Mouse (Mus musculus) neural tube, embryonic 15.5 days (tissue): ENCODE data around the gene Lxn. TPM values are rescaled to one million over a fixed set of nuclear protein-coding genes. Genes with fewer than 3 reads are reported as not detected.

Source experiments
- ATAC-seq: fragments of 200-750 bp; cut with Nextera tagmentation; 2 replicates; pipeline ENCODE4 v1.8.0; 2017; ENCODE audit warnings: mild to moderate bottlenecking, moderate TSS enrichment, moderate library complexity; ENCODE audit not compliant: low FRiP score
- H3K27ac ChIP-seq: fragments of 300-500 bp; sonication (generic); replicated peaks from 2 replicates; pipeline ENCODE4 v1.5.1; 2015; ENCODE audit warnings: mild to moderate bottlenecking, inconsistent platforms
- H3K27me3 ChIP-seq: fragments of 300-500 bp; sonication (generic); replicated peaks from 2 replicates; pipeline ENCODE4 v1.6.1; 2015; ENCODE audit warnings: inconsistent platforms
- H3K36me3 ChIP-seq: fragments of 300-500 bp; sonication (generic); 2 replicates; pipeline ENCODE4 v1.6.1; 2015; ENCODE audit warnings: inconsistent platforms
- H3K4me1 ChIP-seq: fragments of 300-500 bp; sonication (generic); 2 replicates; pipeline ENCODE4 v1.6.1; 2015; ENCODE audit warnings: inconsistent platforms
- H3K4me2 ChIP-seq: fragments of 300-500 bp; sonication (generic); 2 replicates; pipeline ENCODE4 v1.6.1; 2015; ENCODE audit warnings: inconsistent platforms, mild to moderate bottlenecking, moderate library complexity
- H3K4me3 ChIP-seq: fragments of 300-500 bp; sonication (generic); replicated peaks from 2 replicates; pipeline ENCODE4 v1.5.1; 2015; ENCODE audit warnings: mild to moderate bottlenecking, inconsistent platforms
- H3K9ac ChIP-seq: fragments of 300-500 bp; sonication (generic); replicated peaks from 2 replicates; pipeline ENCODE4 v1.6.1; 2015; ENCODE audit warnings: mild to moderate bottlenecking, inconsistent platforms
- H3K9me3 ChIP-seq: fragments of 300-500 bp; sonication (generic); replicated peaks from 2 replicates; pipeline ENCODE4 v1.6.1; 2016; ENCODE audit warnings: inconsistent platforms
- WGBS: fragments of 180-500 bp; shearing (Covaris S2); methylation state at CpG from one replicate; pipeline ENCODE4 v1.1.7; 2015; ENCODE audit warnings: mixed read lengths; 5-methylcytosine and 5-hydroxymethylcytosine counted together
- polyA plus RNA-seq: library from polyadenylated mRNA; unstranded; fragments of >200 nt; fragmentation: Nextera tagmentation; extraction: Ambion mirVana; gene quantifications from 2 replicates; pipeline ENCODE4 v1.2.1, GENCODE M21; 2015

The Lxn gene
- polyA plus RNA-seq, 1 experiment from 2014 or later = 236 TPM

DNA sequence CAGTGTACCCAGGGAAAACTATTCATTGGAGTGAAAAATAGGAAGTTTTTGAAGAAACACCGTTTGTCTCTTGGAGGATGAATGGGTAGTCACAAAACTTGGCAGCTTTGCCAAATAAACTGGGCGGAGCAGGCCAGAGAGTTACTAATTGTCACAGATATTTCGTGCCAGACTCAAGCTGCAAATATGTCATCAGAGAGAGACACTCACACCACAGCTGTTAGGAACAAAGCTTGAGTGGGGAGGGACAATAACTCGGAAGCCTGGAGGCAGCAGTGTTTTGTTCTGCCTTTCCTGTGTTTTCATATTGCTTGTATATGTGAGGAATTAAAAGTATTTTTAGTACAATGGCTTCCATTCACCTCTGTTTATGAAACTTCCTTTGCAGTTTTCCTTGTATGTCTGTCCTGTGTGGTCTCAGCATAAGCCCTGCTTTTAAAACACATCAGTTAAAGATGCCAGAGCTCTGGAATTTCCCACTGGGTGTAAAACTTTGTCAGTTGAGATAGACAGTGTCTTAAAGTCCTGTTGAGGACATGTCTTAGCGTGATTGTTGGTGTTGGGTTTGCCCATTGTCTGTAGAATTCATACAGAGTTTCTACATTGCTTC lies 13.0 kb downstream of the Lxn start:
- no peak for ATAC-seq
- Histone ChIP-seq H3K36me3 (peaks cover 79% of the 10 kb centered on the region), H3K27ac (no peak overlapping the region), H3K9me3 (no peaks in the 10 kb centered on the region), H3K4me1 (no peaks in the 10 kb centered on the region), H3K27me3 (no peaks in the 10 kb centered on the region), H3K4me3 (no peak overlapping the region), H3K9ac (no peak overlapping the region), H3K4me2 (no peak overlapping the region)
- WGBS = 80% methylated on average over 5 of the region's 5 CpGs

DNA sequence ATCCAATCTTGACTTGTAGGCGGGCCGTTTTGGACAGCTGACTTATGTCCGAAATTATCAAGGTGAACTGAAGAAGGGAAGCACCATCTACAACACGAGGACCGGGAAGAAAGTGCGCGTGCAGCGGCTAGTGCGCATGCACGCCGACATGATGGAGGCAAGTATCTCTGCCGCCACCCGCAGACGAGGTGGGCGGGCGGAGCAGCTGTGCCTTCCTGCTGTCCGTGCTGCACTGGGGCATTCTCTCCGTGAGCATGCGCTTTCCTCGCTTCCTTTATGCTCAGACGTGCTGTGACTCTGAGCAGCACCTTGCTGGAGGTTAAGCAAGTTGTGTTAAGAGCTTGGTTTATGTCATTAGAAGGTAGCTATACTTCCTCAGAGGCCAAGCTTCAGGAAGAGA lies 14.1 kb downstream of the Lxn start:
- no peak for ATAC-seq
- 94% methylated on average over 21 of the region's 21 CpGs for WGBS

GRCm38 (mm10) chr3:67447143-67447542 lies 16.6 kb downstream of the Lxn start:
- Histone ChIP-seq H3K36me3 (peaks cover 74% of the 10 kb centered on the region), H3K9me3 (no peaks in the 10 kb centered on the region), H3K4me1 (no peaks in the 10 kb centered on the region), H3K27ac (no peak overlapping the region), H3K9ac (no peak overlapping the region), H3K4me2 (no peak overlapping the region), H3K27me3 (no peaks in the 10 kb centered on the region), H3K4me3 (no peak overlapping the region)
- no peak for ATAC-seq
- 93% methylated on average over 2 of the region's 2 CpGs for WGBS

More for the DNA sequence above, 14.1 kb downstream of the Lxn start:
- no peaks in the 10 kb centered on the region for H3K27me3 ChIP-seq
- no peak overlapping the region for H3K4me3 ChIP-seq
- no peak overlapping the region for H3K9ac ChIP-seq
- H3K27ac ChIP-seq = no peak overlapping the region
- H3K9me3 ChIP-seq = no peaks in the 10 kb centered on the region
- H3K4me1 ChIP-seq = no peaks in the 10 kb centered on the region
- H3K36me3 ChIP-seq = peaks cover 78% of the 10 kb centered on the region
- no peak overlapping the region for H3K4me2 ChIP-seq

DNA sequence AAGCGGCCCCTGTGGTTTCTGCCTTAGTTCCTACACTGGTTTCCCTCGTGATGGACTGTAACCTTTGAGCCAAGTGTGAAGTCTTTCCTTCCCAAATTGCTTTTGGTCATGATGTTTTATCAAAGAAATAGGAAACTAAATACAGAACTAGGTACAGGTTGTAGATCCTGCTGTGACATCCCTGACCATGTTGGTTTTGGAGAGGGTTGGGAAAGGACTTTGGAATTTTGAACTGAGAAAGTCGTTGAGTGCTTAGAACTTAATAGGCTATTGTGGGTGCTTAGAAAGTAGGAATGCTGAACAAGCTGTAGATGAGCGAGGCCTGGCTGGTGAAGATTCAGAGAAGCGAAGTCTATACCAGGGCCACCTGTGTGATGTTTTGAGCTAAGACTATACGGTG lies 29.7 kb downstream of the Lxn start:
- whole genome bisulfite sequencing = 96% methylated on average over 6 of the region's 6 CpGs
- Histone ChIP-seq H3K27ac (no peak overlapping the region), H3K27me3 (no peaks in the 10 kb centered on the region), H3K9me3 (no peaks in the 10 kb centered on the region), H3K36me3 (peaks cover 63% of the 10 kb centered on the region), H3K9ac (no peak overlapping the region), H3K4me3 (no peak overlapping the region), H3K4me1 (peaks cover 10% of the 10 kb centered on the region), H3K4me2 (no peak overlapping the region)
- ATAC-seq = no peak

DNA sequence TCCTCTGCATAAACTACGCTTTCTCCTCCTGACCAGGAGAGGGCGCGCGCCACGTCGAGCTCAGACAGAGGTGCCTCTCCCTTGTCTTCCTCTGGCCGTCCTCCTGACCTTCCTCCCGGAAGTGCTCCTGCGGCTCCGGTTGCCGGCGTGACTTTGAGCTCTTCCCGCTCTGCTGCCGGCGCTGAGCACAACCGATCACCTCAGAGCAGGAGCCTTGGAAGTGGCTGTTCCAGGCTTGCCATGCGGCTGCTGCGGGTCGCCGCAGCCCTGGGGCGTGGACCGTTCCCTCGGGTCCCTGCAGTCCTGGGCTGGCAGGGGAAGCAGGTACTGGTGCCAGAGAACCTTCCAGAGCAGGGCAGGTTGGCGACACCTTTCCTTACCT lies 33.7 kb downstream of the Lxn start, which contains the start of gene Gfm1:
Gene Gfm1 (plus strand): TSS at position 98 of the 382 bp plus-strand sequence.
- no peaks in the 10 kb centered on the region for H3K9me3 ChIP-seq
- H3K27ac ChIP-seq = 0 out of 2 replicates have a peak within 1 kb of the TSS, but pooled peaks have one; percentile 62
- H3K4me2 ChIP-seq = peak within 1 kb of the TSS; percentile 74
- peaks cover 10% of the 10 kb centered on the region for H3K4me1 ChIP-seq
- H3K4me3 ChIP-seq = peak within 1 kb of the TSS; percentile 100
- H3K27me3 ChIP-seq = no peaks in the 10 kb centered on the region
- peak; percentile 98 for ATAC-seq
- WGBS = under 1% methylated on average over 24 of the region's 24 CpGs
- H3K9ac ChIP-seq = peak within 1 kb of the TSS; percentile 92
- H3K36me3 ChIP-seq = peaks cover 28% of the 10 kb centered on the region

- Histone ChIP-seq H3K27me3 (no peaks in the 10 kb centered on the region), H3K9ac (peak overlapping the region; percentile 26; the same call in 1 of the 2 replicates), H3K4me1 (peaks cover 10% of the 10 kb centered on the region), H3K27ac (no peak overlapping the region), H3K4me2 (peak overlapping the region; percentile 74), H3K4me3 (peak overlapping the region; percentile 100), H3K9me3 (no peaks in the 10 kb centered on the region), H3K36me3 (peaks cover 25% of the 10 kb centered on the region)
- peak; percentile 60; the same call in 1 of the 2 replicates for ATAC-seq
- WGBS = 38% methylated on average over 8 of the region's 8 CpGs
These were observed 34.3 kb downstream of the Lxn start for GRCm38 (mm10) chr3:67429338-67429998.

Other genes with a start within 250 kb of the Lxn start
- gene Mlf1, start 89.8 kb downstream of the Lxn start, polyA plus RNA-seq = 17.3 and 17.9 TPM in 2 replicates
- not detected in 2 replicates for gene Gm17402, start 88.8 kb downstream of the Lxn start, polyA plus RNA-seq
- gene Gfm1, start 33.8 kb downstream of the Lxn start, polyA plus RNA-seq = 31.2 and 34.0 TPM in 2 replicates
- gene Rarres1, start 51.6 kb upstream of the Lxn start, polyA plus RNA-seq = 3.3 and 3.9 TPM in 2 replicates
- gene Mfsd1, start 118.8 kb upstream of the Lxn start, polyA plus RNA-seq = 29.4 and 33.8 TPM in 2 replicates